Comparison of ENCODE assay signal across 14 mouse cellular contexts in the genomic region with DNA sequence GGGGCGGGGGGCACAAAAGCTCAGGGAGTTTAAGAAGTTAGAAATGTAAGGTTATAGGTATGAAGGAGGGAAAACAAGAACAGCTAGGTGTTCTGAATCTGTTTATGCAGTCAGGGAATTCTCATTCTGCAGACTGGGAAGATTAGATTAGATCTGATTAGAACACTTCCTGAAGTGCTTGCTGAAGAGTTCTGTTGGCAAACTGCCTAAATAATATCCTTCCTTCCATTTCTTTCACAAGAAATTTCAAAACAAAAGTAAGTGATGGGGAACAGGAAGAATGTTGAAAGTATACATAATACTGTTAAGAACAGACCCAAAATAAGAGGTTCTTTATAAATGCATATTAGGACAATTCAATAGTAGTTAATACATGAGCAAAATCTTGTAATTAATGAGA.
"Had no signal": no experiment of that assay in that cellular context is flagged by ENCODE, and none has a peak within 500 bp of the region (broad histone marks: within the 10 kb centered on the region; RNA-seq: fewer than 3 reads in every experiment).

No protein-coding gene starts in this region.

- H3K27ac ChIP-seq: liver, embryonic 14.5 days; lung, embryonic 15.5 days; midbrain, embryonic 10.5 days; midbrain, embryonic 12.5 days; neural tube, embryonic 12.5 days had no signal

- H3K9me3 ChIP-seq: lung, embryonic 15.5 days; midbrain, embryonic 10.5 days; midbrain, embryonic 12.5 days; neural tube, embryonic 12.5 days had no signal

- DNase-seq: lung, adult 18-20 months; lung, postnatal 10 days; lung, postnatal 4 days; midbrain, embryonic 14.5 days; right cerebral cortex, postnatal 14 days; thymus, adult 18-20 months; thymus, postnatal 14 days; thymus, postnatal 36 days had no signal

- H3K27me3 ChIP-seq: lung, embryonic 15.5 days; midbrain, embryonic 12.5 days; neural tube, embryonic 12.5 days had no signal

- H3K9ac ChIP-seq: liver, embryonic 14.5 days; lung, embryonic 15.5 days; midbrain, embryonic 12.5 days; neural tube, embryonic 12.5 days had no signal

- ATAC-seq: midbrain, embryonic 16.5 days had no signal

- H3K4me1 ChIP-seq: lung, embryonic 15.5 days; midbrain, embryonic 10.5 days; midbrain, embryonic 12.5 days; neural tube, embryonic 12.5 days had no signal

- H3K4me3 ChIP-seq: lung, embryonic 15.5 days; midbrain, embryonic 10.5 days; midbrain, embryonic 12.5 days; neural tube, embryonic 12.5 days had no signal

- H3K4me2 ChIP-seq: lung, embryonic 15.5 days; midbrain, embryonic 12.5 days; neural tube, embryonic 12.5 days had no signal

- H3K36me3 ChIP-seq: lung, embryonic 15.5 days; midbrain, embryonic 12.5 days had no signal
